Mouse (Mus musculus): ENCODE results near the gene Dach1. TPM values are rescaled to one million over a fixed set of nuclear protein-coding genes. Genes with fewer than 3 reads are reported as not detected.

The Dach1 gene
- polyA plus RNA-seq, 1 experiment from 2014 or later = 8.6 TPM

DNA sequence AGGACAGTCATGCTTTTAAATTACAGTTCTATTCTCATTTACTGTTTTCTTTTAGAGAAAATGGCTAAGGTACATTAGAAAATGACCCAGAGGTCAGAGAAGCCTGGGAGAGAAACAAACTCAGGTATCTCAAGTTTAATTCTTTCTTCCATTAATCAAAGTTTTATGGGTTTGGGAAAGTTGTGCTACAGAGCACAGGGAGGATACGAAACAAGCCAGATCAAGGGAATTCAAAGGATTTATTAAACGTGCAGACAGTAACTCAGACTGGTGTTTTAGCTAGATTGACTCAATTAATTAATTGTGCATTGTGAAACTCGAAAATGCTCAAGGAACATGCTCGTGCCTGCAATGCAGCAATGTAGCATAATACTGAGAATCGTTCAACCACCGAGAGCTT is 186.9 kb downstream of the Dach1 start:
- Histone ChIP-seq H3K27ac (ENCODE audit: low read length) (no peak overlapping the region), H3K4me1 (ENCODE audit: control insufficient read depth, insufficient read depth, low read length) (no peaks in the 10 kb centered on the region), H3K27me3 (ENCODE audit: control insufficient read depth, insufficient read depth, low read length) (no peaks in the 10 kb centered on the region), H3K9ac (replicated peaks; ENCODE audit: low read depth, low read length) (no peak overlapping the region), H3K9me3 (ENCODE audit: control insufficient read depth, low read depth, low read length) (no peaks in the 10 kb centered on the region), H3K36me3 (ENCODE audit: control insufficient read depth, insufficient read depth, low read length) (no peaks in the 10 kb centered on the region), H3K4me3 (ENCODE audit: low read depth, low read length) (no peak overlapping the region), H3K4me2 (replicated peaks; ENCODE audit: low read depth, low read length) (no peak overlapping the region)
- ATAC-seq (ENCODE audit: insufficient number of reproducible peaks, insufficient read depth, low FRiP score, low read depth) = no peak
- WGBS = 53% methylated on average over 6 of the region's 6 CpGs

DNA sequence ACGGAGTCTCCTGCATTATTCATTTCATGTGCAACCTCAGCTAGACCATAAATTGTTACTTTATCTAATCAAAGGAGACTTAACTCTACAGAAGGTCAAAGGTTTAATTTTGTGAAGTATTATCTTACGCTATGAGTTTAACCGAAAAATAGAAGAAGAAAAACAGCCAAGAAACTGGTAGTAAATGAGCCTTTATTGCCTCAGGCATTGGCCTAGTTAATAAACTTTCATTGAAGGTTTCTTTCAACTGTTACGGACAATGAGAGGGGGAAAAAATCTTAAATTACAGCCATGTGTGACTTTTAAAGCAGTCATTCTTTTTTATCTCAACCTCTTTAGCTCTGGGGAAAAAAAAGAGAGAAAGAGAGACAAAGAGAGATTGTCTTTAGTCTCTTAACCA is 188.7 kb downstream of the Dach1 start:
- Histone ChIP-seq H3K27ac (ENCODE audit: low read length) (no peak overlapping the region), H3K4me1 (ENCODE audit: control insufficient read depth, insufficient read depth, low read length) (no peaks in the 10 kb centered on the region), H3K9ac (replicated peaks; ENCODE audit: low read depth, low read length) (no peak overlapping the region), H3K4me2 (replicated peaks; ENCODE audit: low read depth, low read length) (no peak overlapping the region), H3K36me3 (ENCODE audit: control insufficient read depth, insufficient read depth, low read length) (no peaks in the 10 kb centered on the region), H3K4me3 (ENCODE audit: low read depth, low read length) (no peak overlapping the region), H3K9me3 (ENCODE audit: control insufficient read depth, low read depth, low read length) (no peaks in the 10 kb centered on the region), H3K27me3 (ENCODE audit: control insufficient read depth, insufficient read depth, low read length) (no peaks in the 10 kb centered on the region)
- no peak for ATAC-seq (ENCODE audit: insufficient number of reproducible peaks, insufficient read depth, low FRiP score, low read depth)
- WGBS = 42% methylated on average over 4 of the region's 4 CpGs

DNA sequence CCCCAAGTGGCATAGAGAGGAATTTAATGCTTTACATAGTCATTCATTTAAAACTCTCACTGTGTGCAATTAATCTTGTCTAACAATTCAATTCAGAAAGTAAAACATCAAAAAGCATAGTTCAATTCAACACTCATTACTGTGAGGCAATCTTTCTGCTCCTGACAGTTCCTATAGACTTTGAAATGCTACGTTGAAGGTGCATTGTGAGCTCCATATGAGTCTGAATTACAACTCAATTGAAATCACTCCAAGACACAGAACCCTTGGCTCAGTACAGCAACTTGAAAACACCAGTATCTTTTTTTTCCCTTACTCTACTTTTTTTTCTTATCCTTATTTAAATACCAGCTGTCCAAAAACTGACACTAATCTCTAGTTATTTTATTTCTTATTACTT is 193.5 kb downstream of the Dach1 start:
- 17% methylated on average over 1 of the region's 1 CpGs for WGBS
- H3K27me3 ChIP-seq (ENCODE audit: control insufficient read depth, insufficient read depth, low read length) = no peaks in the 10 kb centered on the region
- no peak overlapping the region for H3K4me3 ChIP-seq (ENCODE audit: low read depth, low read length)
- H3K27ac ChIP-seq (ENCODE audit: low read length) = no peak overlapping the region
- no peaks in the 10 kb centered on the region for H3K9me3 ChIP-seq (ENCODE audit: control insufficient read depth, low read depth, low read length)
- no peaks in the 10 kb centered on the region for H3K36me3 ChIP-seq (ENCODE audit: control insufficient read depth, insufficient read depth, low read length)
- ATAC-seq (ENCODE audit: insufficient number of reproducible peaks, insufficient read depth, low FRiP score, low read depth) = no peak
- no peak overlapping the region for H3K9ac ChIP-seq (replicated peaks; ENCODE audit: low read depth, low read length)
- no peak overlapping the region for H3K4me2 ChIP-seq (replicated peaks; ENCODE audit: low read depth, low read length)
- 0 out of 2 replicates have a peak, but pooled peaks cover 2% of the 10 kb centered on the region for H3K4me1 ChIP-seq (ENCODE audit: control insufficient read depth, insufficient read depth, low read length)

DNA sequence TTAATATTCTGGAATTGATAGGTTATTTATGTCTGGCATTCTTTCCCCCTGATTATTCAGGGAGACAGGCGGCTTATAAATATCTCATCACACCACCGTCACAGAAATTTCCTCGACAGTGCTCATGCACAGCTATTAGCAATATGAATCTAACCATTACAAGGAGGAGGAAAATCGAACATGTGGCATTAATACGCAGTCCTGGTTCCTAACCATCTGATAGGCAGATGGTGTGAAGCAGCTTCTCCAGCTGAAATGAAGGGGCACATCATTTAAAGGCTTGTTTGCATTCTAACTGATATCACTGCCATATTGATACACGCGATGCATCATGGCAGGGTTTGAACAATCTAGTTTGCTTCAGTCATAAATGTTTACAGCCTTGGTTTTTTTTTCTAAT is 194.1 kb downstream of the Dach1 start:
- Histone ChIP-seq H3K36me3 (ENCODE audit: control insufficient read depth, insufficient read depth, low read length) (no peaks in the 10 kb centered on the region), H3K27ac (ENCODE audit: low read length) (no peak overlapping the region), H3K4me3 (ENCODE audit: low read depth, low read length) (no peak overlapping the region), H3K27me3 (ENCODE audit: control insufficient read depth, insufficient read depth, low read length) (no peaks in the 10 kb centered on the region), H3K9ac (replicated peaks; ENCODE audit: low read depth, low read length) (no peak overlapping the region), H3K4me1 (ENCODE audit: control insufficient read depth, insufficient read depth, low read length) (0 out of 2 replicates have a peak, but pooled peaks cover 2% of the 10 kb centered on the region), H3K9me3 (ENCODE audit: control insufficient read depth, low read depth, low read length) (no peaks in the 10 kb centered on the region), H3K4me2 (replicated peaks; ENCODE audit: low read depth, low read length) (no peak overlapping the region)
- WGBS = 66% methylated on average over 7 of the region's 7 CpGs
- ATAC-seq (ENCODE audit: insufficient number of reproducible peaks, insufficient read depth, low FRiP score, low read depth) = no peak

DNA sequence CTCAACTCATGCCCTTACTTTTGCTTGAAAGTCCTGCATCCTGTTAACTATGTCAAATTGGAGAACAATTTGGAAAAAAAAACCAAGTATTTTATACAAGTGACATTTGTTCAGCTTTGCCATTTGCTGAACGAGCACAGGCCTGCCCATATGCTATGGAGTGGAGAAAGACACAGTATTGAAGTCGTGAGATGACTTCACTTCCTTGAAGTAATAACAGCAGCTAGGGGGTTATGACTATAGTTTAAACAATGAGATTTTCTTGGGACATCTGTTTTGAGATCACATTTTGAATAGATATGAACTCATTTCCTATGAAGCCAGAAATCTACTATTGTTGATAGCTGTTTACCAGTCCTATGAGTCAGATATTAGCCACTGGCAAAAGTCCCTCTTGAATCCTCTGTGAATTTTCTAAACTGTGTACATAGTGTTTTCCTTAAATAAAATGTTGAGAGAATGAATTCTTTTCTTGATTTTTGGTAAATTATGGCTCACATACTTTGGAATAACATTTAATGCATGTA is 205.0 kb downstream of the Dach1 start:
- Histone ChIP-seq H3K9me3 (ENCODE audit: control insufficient read depth, low read depth, low read length) (no peaks in the 10 kb centered on the region), H3K27ac (ENCODE audit: low read length) (peak overlapping the region; percentile 49; the same call in 1 of the 2 replicates), H3K27me3 (ENCODE audit: control insufficient read depth, insufficient read depth, low read length) (no peaks in the 10 kb centered on the region), H3K36me3 (ENCODE audit: control insufficient read depth, insufficient read depth, low read length) (no peaks in the 10 kb centered on the region), H3K4me2 (replicated peaks; ENCODE audit: low read depth, low read length) (no peak overlapping the region), H3K4me3 (ENCODE audit: low read depth, low read length) (no peak overlapping the region), H3K4me1 (ENCODE audit: control insufficient read depth, insufficient read depth, low read length) (0 out of 2 replicates have a peak, but pooled peaks cover 4% of the 10 kb centered on the region), H3K9ac (replicated peaks; ENCODE audit: low read depth, low read length) (no peak overlapping the region)
- ATAC-seq (ENCODE audit: insufficient number of reproducible peaks, insufficient read depth, low FRiP score, low read depth) = no peak; the same call in 1 of the 2 replicates
- 25% methylated on average over 2 of the region's 2 CpGs for WGBS

DNA sequence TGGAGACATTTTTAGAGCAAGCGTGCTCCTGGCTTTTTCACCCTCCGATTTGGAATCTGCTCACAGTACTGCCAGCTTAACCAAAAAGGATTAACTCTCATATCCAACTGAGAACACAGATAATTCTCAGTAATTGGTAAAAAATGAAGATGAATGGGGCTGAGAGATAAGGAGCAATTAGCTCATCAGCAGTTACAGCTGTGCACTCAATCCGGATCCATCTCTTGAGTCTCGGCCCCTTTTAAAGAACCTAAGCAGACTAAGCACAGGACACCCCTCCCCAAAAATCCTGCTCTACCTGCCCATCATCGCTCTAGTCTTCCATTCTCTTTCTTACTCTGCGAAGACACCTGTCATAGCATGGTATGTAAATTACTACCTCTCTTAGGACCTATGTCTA is 205.9 kb downstream of the Dach1 start:
- Histone ChIP-seq H3K9ac (replicated peaks; ENCODE audit: low read depth, low read length) (no peak overlapping the region), H3K36me3 (ENCODE audit: control insufficient read depth, insufficient read depth, low read length) (no peaks in the 10 kb centered on the region), H3K9me3 (ENCODE audit: control insufficient read depth, low read depth, low read length) (no peaks in the 10 kb centered on the region), H3K27me3 (ENCODE audit: control insufficient read depth, insufficient read depth, low read length) (no peaks in the 10 kb centered on the region), H3K4me3 (ENCODE audit: low read depth, low read length) (no peak overlapping the region), H3K27ac (ENCODE audit: low read length) (no peak overlapping the region), H3K4me2 (replicated peaks; ENCODE audit: low read depth, low read length) (no peak overlapping the region), H3K4me1 (ENCODE audit: control insufficient read depth, insufficient read depth, low read length) (0 out of 2 replicates have a peak, but pooled peaks cover 4% of the 10 kb centered on the region)
- ATAC-seq (ENCODE audit: insufficient number of reproducible peaks, insufficient read depth, low FRiP score, low read depth) = no peak
- WGBS = 62% methylated on average over 6 of the region's 6 CpGs

DNA sequence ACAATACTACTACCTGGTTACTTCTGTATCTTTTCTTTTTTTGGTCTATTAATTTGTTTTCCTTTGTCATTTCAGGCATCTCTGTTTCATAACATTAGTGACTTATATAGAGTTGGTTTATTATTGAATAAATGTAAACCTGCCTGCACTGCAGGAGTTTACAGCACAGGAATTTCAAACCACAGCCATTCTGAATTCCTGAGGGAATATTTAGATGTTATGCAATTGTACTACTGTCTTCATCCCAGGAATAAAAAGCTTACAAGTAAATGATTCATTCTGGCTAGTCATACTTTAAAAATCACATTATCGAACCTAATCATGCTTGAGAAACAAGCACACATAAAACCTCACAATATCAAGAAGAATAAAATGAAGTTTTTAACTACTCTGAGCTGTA is 213.2 kb downstream of the Dach1 start:
- Histone ChIP-seq H3K9me3 (ENCODE audit: control insufficient read depth, low read depth, low read length) (no peaks in the 10 kb centered on the region), H3K4me2 (replicated peaks; ENCODE audit: low read depth, low read length) (no peak overlapping the region), H3K4me3 (ENCODE audit: low read depth, low read length) (no peak overlapping the region), H3K4me1 (ENCODE audit: control insufficient read depth, insufficient read depth, low read length) (no peaks in the 10 kb centered on the region), H3K9ac (replicated peaks; ENCODE audit: low read depth, low read length) (no peak overlapping the region), H3K27ac (ENCODE audit: low read length) (no peak overlapping the region), H3K27me3 (ENCODE audit: control insufficient read depth, insufficient read depth, low read length) (no peaks in the 10 kb centered on the region), H3K36me3 (ENCODE audit: control insufficient read depth, insufficient read depth, low read length) (no peaks in the 10 kb centered on the region)
- WGBS = 61% methylated on average over 1 of the region's 1 CpGs
- no peak for ATAC-seq (ENCODE audit: insufficient number of reproducible peaks, insufficient read depth, low FRiP score, low read depth)

DNA sequence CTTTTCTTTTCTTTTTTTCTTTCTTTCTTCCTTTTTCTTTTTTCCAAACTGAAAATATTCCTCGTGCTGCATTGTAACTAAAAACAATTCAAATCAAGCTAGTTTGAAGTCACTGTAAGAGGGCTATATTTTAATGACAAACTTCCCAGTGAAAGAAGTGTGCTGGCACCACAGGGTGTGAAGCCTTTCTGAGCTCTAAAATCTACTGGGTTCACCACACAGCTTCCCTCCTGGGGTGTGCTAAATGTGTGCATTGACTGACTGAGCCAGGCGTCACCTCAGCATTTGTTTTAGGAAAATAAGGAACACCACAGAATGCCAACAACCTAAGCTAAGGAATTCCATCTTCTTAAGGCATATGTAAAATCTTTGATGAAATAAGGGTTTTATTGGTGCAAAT is 224.1 kb downstream of the Dach1 start:
- Histone ChIP-seq H3K4me1 (ENCODE audit: control insufficient read depth, insufficient read depth, low read length) (no peaks in the 10 kb centered on the region), H3K27ac (ENCODE audit: low read length) (no peak overlapping the region), H3K27me3 (ENCODE audit: control insufficient read depth, insufficient read depth, low read length) (no peaks in the 10 kb centered on the region), H3K9ac (replicated peaks; ENCODE audit: low read depth, low read length) (no peak overlapping the region), H3K9me3 (ENCODE audit: control insufficient read depth, low read depth, low read length) (no peaks in the 10 kb centered on the region), H3K36me3 (ENCODE audit: control insufficient read depth, insufficient read depth, low read length) (no peaks in the 10 kb centered on the region), H3K4me2 (replicated peaks; ENCODE audit: low read depth, low read length) (no peak overlapping the region), H3K4me3 (ENCODE audit: low read depth, low read length) (no peak overlapping the region)
- ATAC-seq (ENCODE audit: insufficient number of reproducible peaks, insufficient read depth, low FRiP score, low read depth) = no peak
- WGBS = 59% methylated on average over 2 of the region's 2 CpGs

DNA sequence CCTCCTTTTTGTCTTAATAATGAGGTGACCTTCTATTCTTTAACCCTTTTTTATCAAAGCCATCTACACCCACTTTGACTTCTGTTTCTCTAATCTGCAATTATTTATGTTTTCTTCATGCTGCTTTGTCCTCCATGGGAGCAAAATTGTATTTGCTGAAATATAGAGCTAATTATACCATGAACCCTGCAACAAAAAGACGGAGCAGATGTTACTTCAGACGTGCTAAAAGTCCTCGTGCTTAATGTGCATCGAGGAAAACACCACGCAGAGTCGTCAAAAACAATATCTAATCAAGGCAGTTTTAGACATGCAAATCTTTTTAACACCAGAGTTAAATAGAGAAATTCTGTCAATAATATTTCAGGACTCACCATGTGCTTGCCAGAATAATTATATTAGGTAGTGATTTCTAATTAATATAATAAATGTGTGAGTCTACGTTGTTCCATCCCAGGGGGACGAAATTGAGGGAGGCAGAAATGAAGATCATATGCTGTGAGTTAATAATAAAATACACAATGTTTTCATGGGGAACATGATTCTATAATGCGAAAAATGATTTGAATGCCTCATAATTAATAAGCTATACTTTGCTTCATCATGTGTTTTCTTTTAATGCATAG is 224.8 kb downstream of the Dach1 start:
- whole genome bisulfite sequencing = 84% methylated on average over 9 of the region's 9 CpGs
- no peak for ATAC-seq (ENCODE audit: insufficient number of reproducible peaks, insufficient read depth, low FRiP score, low read depth)
- H3K36me3 ChIP-seq (ENCODE audit: control insufficient read depth, insufficient read depth, low read length) = no peaks in the 10 kb centered on the region
- no peak overlapping the region for H3K4me3 ChIP-seq (ENCODE audit: low read depth, low read length)
- H3K4me1 ChIP-seq (ENCODE audit: control insufficient read depth, insufficient read depth, low read length) = no peaks in the 10 kb centered on the region
- no peak overlapping the region for H3K27ac ChIP-seq (ENCODE audit: low read length)
- H3K9me3 ChIP-seq (ENCODE audit: control insufficient read depth, low read depth, low read length) = no peaks in the 10 kb centered on the region
- no peak overlapping the region for H3K9ac ChIP-seq (replicated peaks; ENCODE audit: low read depth, low read length)
- H3K27me3 ChIP-seq (ENCODE audit: control insufficient read depth, insufficient read depth, low read length) = no peaks in the 10 kb centered on the region
- H3K4me2 ChIP-seq (replicated peaks; ENCODE audit: low read depth, low read length) = no peak overlapping the region

Measured in stomach, embryonic 14.5 days (tissue).